13 mouse cellular contexts compared by ENCODE assay signal in genomic region chr1:168231548-168232429, GRCm38 (mm10).
DNase-seq lines count a peak whose midpoint lies in the region; ATAC-seq lines count a peak whose summit lies in the region.
"Had no signal": no experiment of that assay in that cellular context is flagged by ENCODE, and none has a peak within 500 bp of the region (broad histone marks: within the 10 kb centered on the region; RNA-seq: fewer than 3 reads in every experiment).

No protein-coding gene starts in this region.

- H3K4me2 ChIP-seq in embryonic facial prominence, embryonic 12.5 days (replicated peaks), result no peak overlapping the region
- no peak overlapping the region for H3K4me2 ChIP-seq in hindbrain, embryonic 16.5 days (ENCODE audit: low read length)
- H3K4me2 ChIP-seq in neural tube, embryonic 13.5 days, result no peak overlapping the region
- H3K4me2 ChIP-seq: limb, embryonic 13.5 days; stomach, embryonic 15.5 days had no signal

- DNase-seq in embryonic facial prominence, embryonic 10.5 days (ENCODE audit: low spot score), result no peak
- DNase-seq in hindbrain, embryonic 10.5 days (ENCODE audit: low spot score), result no peak
- DNase-seq in neural tube, embryonic 10.5 days (ENCODE audit: extremely low spot score, low spot score), result no peak
- DNase-seq in embryo, embryonic 9.5 days (ENCODE audit: extremely low spot score), result no peak
- DNase-seq: cerebellum, postnatal 10 days; right cerebral cortex, postnatal 14 days had no signal

- 83% methylated on average over 11 of the region's 11 CpGs for WGBS in embryonic facial prominence, embryonic 12.5 days
- WGBS in embryonic facial prominence, embryonic 10.5 days, result 92% methylated on average over 11 of the region's 11 CpGs
- 91% methylated on average over 11 of the region's 11 CpGs for WGBS in hindbrain, embryonic 16.5 days
- 94% methylated on average over 11 of the region's 11 CpGs for WGBS in hindbrain, embryonic 10.5 days
- 91% methylated on average over 11 of the region's 11 CpGs for WGBS in neural tube, embryonic 13.5 days

- no peak overlapping the region for H3K4me3 ChIP-seq in embryonic facial prominence, embryonic 12.5 days
- no peak overlapping the region for H3K4me3 ChIP-seq in embryonic facial prominence, embryonic 10.5 days
- H3K4me3 ChIP-seq in hindbrain, embryonic 16.5 days (ENCODE audit: low read length), result no peak overlapping the region
- H3K4me3 ChIP-seq in hindbrain, embryonic 10.5 days, result no peak overlapping the region
- H3K4me3 ChIP-seq in neural tube, embryonic 13.5 days, result no peak overlapping the region
- H3K4me3 ChIP-seq: limb, embryonic 13.5 days; stomach, embryonic 15.5 days had no signal

- H3K4me1 ChIP-seq in embryonic facial prominence, embryonic 12.5 days, result peaks cover 44% of the 10 kb centered on the region
- peaks cover 51% of the 10 kb centered on the region for H3K4me1 ChIP-seq in embryonic facial prominence, embryonic 10.5 days
- peaks cover 16% of the 10 kb centered on the region for H3K4me1 ChIP-seq in hindbrain, embryonic 16.5 days (ENCODE audit: control insufficient read depth, insufficient read depth, low read depth, low read length)
- H3K4me1 ChIP-seq in hindbrain, embryonic 10.5 days (replicated peaks), result peaks cover 31% of the 10 kb centered on the region
- H3K4me1 ChIP-seq in neural tube, embryonic 13.5 days (replicated peaks), result peaks cover 52% of the 10 kb centered on the region

- H3K9me3 ChIP-seq in embryonic facial prominence, embryonic 12.5 days, result no peaks in the 10 kb centered on the region
- no peaks in the 10 kb centered on the region for H3K9me3 ChIP-seq in embryonic facial prominence, embryonic 10.5 days
- no peaks in the 10 kb centered on the region for H3K9me3 ChIP-seq in hindbrain, embryonic 16.5 days (ENCODE audit: control insufficient read depth, low read length)
- H3K9me3 ChIP-seq in hindbrain, embryonic 10.5 days, result no peaks in the 10 kb centered on the region
- no peaks in the 10 kb centered on the region for H3K9me3 ChIP-seq in neural tube, embryonic 13.5 days
- H3K9me3 ChIP-seq: limb, embryonic 13.5 days; stomach, embryonic 15.5 days had no signal

- ATAC-seq in embryonic facial prominence, embryonic 12.5 days (ENCODE audit: insufficient number of reproducible peaks, insufficient read depth, low FRiP score, low TSS enrichment), result no peak
- ATAC-seq in hindbrain, embryonic 16.5 days, result peak; percentile 23; the same call in 1 of the 2 replicates
- ATAC-seq in neural tube, embryonic 13.5 days (ENCODE audit: low read depth), result no peak
- no peak for ATAC-seq in monocyte, adult 5-6 weeks (replicated peaks; ENCODE audit: insufficient number of reproducible peaks, low FRiP score, low TSS enrichment, poor library complexity, severe bottlenecking)
- ATAC-seq: inflammation-experienced regulatory T-cells, adult 6 months had no signal

- H3K9ac ChIP-seq in embryonic facial prominence, embryonic 12.5 days, result no peak overlapping the region
- H3K9ac ChIP-seq in hindbrain, embryonic 16.5 days (ENCODE audit: low read depth, low read length), result no peak overlapping the region
- no peak overlapping the region for H3K9ac ChIP-seq in neural tube, embryonic 13.5 days
- H3K9ac ChIP-seq: limb, embryonic 13.5 days; stomach, embryonic 15.5 days had no signal

- H3K36me3 ChIP-seq in embryonic facial prominence, embryonic 12.5 days, result no peaks in the 10 kb centered on the region
- H3K36me3 ChIP-seq in embryonic facial prominence, embryonic 10.5 days (replicated peaks), result peaks cover 9% of the 10 kb centered on the region
- no peaks in the 10 kb centered on the region for H3K36me3 ChIP-seq in hindbrain, embryonic 16.5 days (ENCODE audit: control insufficient read depth, insufficient read depth, low read length)
- 0 out of 2 replicates have a peak, but pooled peaks cover 7% of the 10 kb centered on the region for H3K36me3 ChIP-seq in hindbrain, embryonic 10.5 days
- H3K36me3 ChIP-seq in neural tube, embryonic 13.5 days, result no peaks in the 10 kb centered on the region
- H3K36me3 ChIP-seq: limb, embryonic 13.5 days; stomach, embryonic 15.5 days had no signal

- H3K27me3 ChIP-seq in embryonic facial prominence, embryonic 12.5 days, result no peaks in the 10 kb centered on the region
- H3K27me3 ChIP-seq in embryonic facial prominence, embryonic 10.5 days (replicated peaks; ENCODE audit: low read depth, poor library complexity, severe bottlenecking), result no peaks in the 10 kb centered on the region
- H3K27me3 ChIP-seq in hindbrain, embryonic 16.5 days (replicated peaks; ENCODE audit: control insufficient read depth, insufficient read depth, low read length), result no peaks in the 10 kb centered on the region
- no peaks in the 10 kb centered on the region for H3K27me3 ChIP-seq in hindbrain, embryonic 10.5 days (ENCODE audit: insufficient read depth, poor library complexity, severe bottlenecking)
- H3K27me3 ChIP-seq in neural tube, embryonic 13.5 days, result no peaks in the 10 kb centered on the region
- H3K27me3 ChIP-seq: stomach, embryonic 15.5 days had no signal

- H3K27ac ChIP-seq in embryonic facial prominence, embryonic 12.5 days, result peak overlapping the region; percentile 75; the same call in 1 of the 2 replicates
- no peak overlapping the region for H3K27ac ChIP-seq in embryonic facial prominence, embryonic 10.5 days (replicated peaks)
- no peak overlapping the region for H3K27ac ChIP-seq in hindbrain, embryonic 16.5 days (ENCODE audit: low read depth, low read length)
- H3K27ac ChIP-seq in hindbrain, embryonic 10.5 days, result no peak overlapping the region
- peak overlapping the region; percentile 59; the same call in 1 of the 2 replicates for H3K27ac ChIP-seq in neural tube, embryonic 13.5 days (replicated peaks)

Comparison
In these comparisons a context has a peak if more than half of its experiments do, and no peak if none do; other contexts are left out.
1. H3K27ac ChIP-seq: peak in embryonic facial prominence, embryonic 12.5 days (single experiment) and neural tube, embryonic 13.5 days (single experiment); none in embryonic facial prominence, embryonic 10.5 days (single experiment), hindbrain, embryonic 16.5 days (single experiment) and hindbrain, embryonic 10.5 days (single experiment).